Mouse (Mus musculus): ENCODE measurements around the gene Myo6.

Gene Myo6

GRCm38 (mm10) chr9:80184138-80184537 lies 19.3 kb downstream of the Myo6 start:
- no peak for DNase-seq

- no peak for DNase-seq
These were observed 20.9 kb downstream of the Myo6 start for GRCm38 (mm10) chr9:80185737-80186136.

DNA sequence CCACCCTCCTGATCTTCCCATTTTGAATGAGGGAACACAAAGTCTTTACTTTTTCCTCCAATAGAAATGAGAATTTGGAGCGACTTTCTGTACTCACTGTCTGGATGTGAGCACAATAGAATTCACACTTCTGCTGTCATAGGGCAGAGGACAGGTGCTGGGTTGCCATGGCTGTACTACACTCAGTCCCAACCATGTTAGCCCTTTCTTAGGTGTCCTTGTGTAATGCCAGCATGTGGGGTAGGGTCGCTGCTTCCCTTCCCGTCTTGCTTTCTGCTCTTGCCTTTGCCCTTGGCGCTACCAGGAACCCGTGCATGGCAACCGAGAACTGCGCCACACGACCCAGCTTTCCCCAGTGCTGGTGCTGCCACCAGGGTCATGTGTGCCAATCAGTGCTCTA lies 21.9 kb downstream of the Myo6 start:
- DNase-seq, result no peak

DNA sequence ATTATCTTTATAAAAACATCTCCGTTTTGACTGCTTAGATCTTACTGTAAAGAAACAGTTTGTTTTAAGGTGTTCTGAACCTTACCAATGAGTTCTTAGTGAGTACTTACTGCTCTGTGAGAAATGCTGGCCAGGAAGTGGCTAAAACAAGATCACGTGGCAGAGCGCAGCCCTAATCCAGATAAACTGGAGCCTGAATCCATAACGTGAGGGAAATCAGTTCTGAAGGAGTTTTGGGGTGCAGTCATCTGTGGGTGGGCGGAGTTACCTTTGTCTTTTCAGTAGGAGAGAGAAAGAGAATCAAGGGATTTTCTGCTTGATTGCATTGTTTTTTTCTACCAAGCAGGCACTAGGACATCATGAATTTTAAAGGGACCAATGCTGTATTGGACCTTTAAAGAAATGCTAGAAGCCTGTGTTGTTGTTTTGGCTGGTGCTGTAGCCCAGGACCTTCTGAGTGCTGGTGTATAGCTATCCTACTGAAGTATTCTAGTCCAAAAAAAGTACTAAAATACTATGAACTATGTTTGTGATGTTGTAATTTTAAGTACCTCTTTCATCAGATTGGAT lies 23.6 kb downstream of the Myo6 start:
- DNase-seq, result no peak

DNA sequence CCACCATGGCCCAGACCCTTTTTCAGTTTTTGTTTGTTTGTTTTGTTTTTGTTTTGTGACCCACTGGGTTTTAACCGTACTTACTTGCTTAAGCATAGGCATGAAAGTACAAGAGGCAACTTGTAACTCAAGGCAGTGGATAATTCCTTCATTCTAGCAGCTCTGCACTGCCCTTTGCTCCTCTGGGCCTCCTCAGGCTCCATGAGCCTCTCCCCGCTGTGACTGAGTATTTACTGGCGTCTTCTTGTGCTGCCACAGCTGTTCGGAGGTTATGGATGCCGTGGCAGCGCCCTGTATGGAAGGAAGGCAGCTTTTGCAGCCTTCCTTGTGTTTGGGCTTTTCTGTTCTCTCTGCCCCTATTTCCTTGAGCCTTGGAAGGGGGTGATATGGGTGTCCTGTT lies 26.4 kb downstream of the Myo6 start:
- DNase-seq, result no peak

- peak; percentile 23 to 49 for DNase-seq
These were observed 27.5 kb downstream of the Myo6 start for GRCm38 (mm10) chr9:80192324-80192723.

GRCm38 (mm10) chr9:80194446-80194845 lies 29.6 kb downstream of the Myo6 start:
- no peak for DNase-seq

GRCm38 (mm10) chr9:80196161-80196560 lies 31.3 kb downstream of the Myo6 start:
- no peak for DNase-seq

DNA sequence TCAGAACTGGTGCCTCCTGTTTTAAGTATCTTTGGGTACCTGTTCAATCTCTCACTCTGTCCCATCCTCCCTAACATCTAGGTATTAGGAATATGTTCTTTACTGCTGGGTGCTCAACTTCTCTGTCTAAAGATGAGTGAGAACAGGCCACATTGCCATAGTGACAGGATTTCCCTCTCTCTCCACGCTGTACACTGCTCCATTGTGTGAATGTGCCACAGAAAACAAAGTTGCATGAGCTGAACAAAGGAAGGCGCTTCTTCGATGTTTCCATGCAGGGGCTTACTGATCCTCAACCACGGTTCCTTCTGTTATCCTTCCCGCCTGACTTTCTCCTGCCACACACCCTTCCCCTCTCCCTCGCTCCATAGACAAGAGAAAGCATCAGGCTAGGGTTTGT lies 32.4 kb downstream of the Myo6 start:
- DNase-seq, result no peak

- DNase-seq, result no peak
These were observed 36.0 kb downstream of the Myo6 start for GRCm38 (mm10) chr9:80200855-80201254.

- peak in 1 of 2 experiments; percentile 19 for DNase-seq
These were observed 37.7 kb downstream of the Myo6 start for GRCm38 (mm10) chr9:80202374-80203060.

- DNase-seq, result no peak
These were observed 43.9 kb downstream of the Myo6 start for GRCm38 (mm10) chr9:80208681-80209080.

- no peak for DNase-seq
These were observed 44.6 kb downstream of the Myo6 start for GRCm38 (mm10) chr9:80209459-80209858.

DNA sequence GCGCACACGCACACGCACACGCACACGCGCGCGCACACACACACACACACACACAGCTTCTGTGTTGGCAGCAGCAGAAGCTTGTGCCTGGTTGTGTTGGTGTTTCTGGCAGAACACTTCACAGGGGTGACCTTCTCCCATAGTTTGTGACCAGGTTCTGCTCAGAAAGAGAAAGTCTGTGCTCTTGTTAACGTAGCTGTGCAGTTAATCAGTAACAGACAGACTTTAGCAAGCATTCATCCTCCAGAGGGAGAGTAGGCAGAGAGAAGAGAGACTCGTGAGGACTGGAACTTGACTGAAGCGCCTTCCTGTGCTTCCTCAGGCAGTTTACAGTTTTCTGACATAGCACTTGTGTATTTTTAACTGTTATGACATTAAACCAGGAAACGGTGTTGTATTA lies 45.3 kb downstream of the Myo6 start:
- no peak for DNase-seq

DNA sequence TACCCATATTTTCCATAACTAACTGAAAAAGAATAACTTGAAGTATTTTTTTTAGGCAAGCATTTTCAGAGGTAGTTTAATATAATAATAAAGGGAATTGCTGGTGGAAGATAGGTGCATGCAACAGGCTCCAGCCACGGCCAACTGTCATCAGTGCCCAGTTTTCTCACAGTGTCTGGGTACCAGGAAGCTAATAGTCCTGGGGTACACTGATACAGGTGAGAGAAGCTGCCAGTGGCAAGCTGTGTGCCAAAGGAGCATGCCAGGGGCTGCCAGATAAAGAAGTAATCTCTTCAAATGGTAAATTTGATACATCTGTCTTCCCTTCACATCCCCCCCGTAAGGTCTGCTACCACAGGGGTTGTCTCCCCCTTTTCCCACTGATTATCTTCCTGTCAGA lies 48.6 kb downstream of the Myo6 start:
- DNase-seq, result no peak

- DNase-seq, result no peak
These were observed 50.7 kb downstream of the Myo6 start for GRCm38 (mm10) chr9:80215502-80215901.

- no peak for DNase-seq
These were observed 52.1 kb downstream of the Myo6 start for GRCm38 (mm10) chr9:80216786-80217501.

- DNase-seq, result no peak
These were observed 53.9 kb downstream of the Myo6 start for GRCm38 (mm10) chr9:80218718-80219117.

- DNase-seq, result no peak
These were observed 59.3 kb downstream of the Myo6 start for GRCm38 (mm10) chr9:80223989-80224635.

DNA sequence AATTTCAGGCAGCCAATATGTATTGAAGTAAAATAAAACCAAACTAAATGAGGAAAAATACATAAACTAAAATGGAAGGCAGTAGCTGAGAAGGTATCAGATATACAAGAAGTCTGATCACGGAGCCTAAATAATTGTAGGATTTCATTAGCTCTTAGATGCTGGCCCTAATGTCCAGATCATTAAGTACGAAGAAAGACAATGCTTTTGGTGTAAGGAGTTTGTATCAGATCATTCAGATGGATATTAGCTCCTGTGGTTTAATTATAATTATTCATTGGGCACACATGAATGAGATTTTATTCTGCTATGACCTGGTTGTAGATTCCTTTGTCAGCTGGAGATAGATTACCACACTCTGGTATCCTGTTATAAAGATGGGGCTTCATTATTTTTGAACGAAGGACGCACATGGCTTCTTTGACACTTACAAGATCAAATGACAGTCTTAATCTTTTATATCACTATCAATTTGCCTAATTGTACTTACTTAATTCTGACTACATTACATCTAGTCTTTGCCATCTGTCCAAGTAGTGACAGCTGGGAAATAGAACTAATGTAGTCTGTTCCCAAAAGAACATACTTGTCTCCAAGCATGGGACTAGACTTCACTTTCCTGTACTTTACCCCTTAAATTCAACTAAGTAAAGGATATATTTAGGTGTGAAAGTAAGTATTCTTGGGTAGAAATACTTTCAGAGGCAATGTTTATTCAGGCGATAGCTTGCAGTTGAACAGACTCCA lies 61.9 kb downstream of the Myo6 start:
- DNase-seq, result no peak

- DNase-seq, result no peak
These were observed 69.1 kb downstream of the Myo6 start for GRCm38 (mm10) chr9:80233831-80234455.

GRCm38 (mm10) chr9:80237184-80237799 lies 72.5 kb downstream of the Myo6 start:
- no peak for DNase-seq

All from lung, adult 18-20 months (tissue).